Mouse (Mus musculus) liver, postnatal 0 days (tissue): ENCODE results near the gene Syn3. TPM values are rescaled to one million over a fixed set of nuclear protein-coding genes. Genes with fewer than 3 reads are reported as not detected.

Source experiments
- ATAC-seq: fragments of 200-750 bp; cut with Nextera tagmentation; 2 replicates; pipeline ENCODE4 v1.8.0; 2017; ENCODE audit warnings: mild to moderate bottlenecking, moderate library complexity
- DNase-seq: peaks from one replicate; pipeline ENCODE4 v3.0.0-alpha.2; 2016
- H3K27ac ChIP-seq: fragments of 300-500 bp; sonication (generic); 2 replicates; pipeline ENCODE4 v1.5.1; 2014; ENCODE audit warnings: antibody characterized with exemption, moderate library complexity, mild to moderate bottlenecking, low read depth
- H3K27me3 ChIP-seq: fragments of 300-500 bp; sonication (generic); 2 replicates; pipeline ENCODE4 v1.6.1; 2014; ENCODE audit warnings: low read length, control low read depth, mixed read lengths; ENCODE audit not compliant: insufficient read depth
- H3K36me3 ChIP-seq: fragments of 300-500 bp; sonication (generic); replicated peaks from 2 replicates; pipeline ENCODE4 v1.6.1; 2014; ENCODE audit warnings: mild to moderate bottlenecking, control low read depth, low read length, moderate library complexity, mixed read lengths; ENCODE audit not compliant: insufficient read depth
- H3K4me1 ChIP-seq: fragments of 300-500 bp; sonication (generic); 2 replicates; pipeline ENCODE4 v1.6.1; 2014; ENCODE audit warnings: antibody characterized with exemption, mild to moderate bottlenecking, control low read depth; ENCODE audit not compliant: insufficient read depth
- H3K4me2 ChIP-seq: fragments of 300-500 bp; sonication (generic); 2 replicates; pipeline ENCODE4 v1.6.1; 2014; ENCODE audit warnings: low read depth, mild to moderate bottlenecking, low read length, moderate library complexity, mixed read lengths
- H3K4me3 ChIP-seq: fragments of 300-500 bp; sonication (generic); 2 replicates; pipeline ENCODE4 v1.5.1; 2014; ENCODE audit warnings: low read depth, low read length
- H3K9ac ChIP-seq: fragments of 300-500 bp; sonication (generic); replicated peaks from 2 replicates; pipeline ENCODE4 v1.6.1; 2014; ENCODE audit warnings: mild to moderate bottlenecking, moderate library complexity
- H3K9me3 ChIP-seq: fragments of 300-500 bp; sonication (generic); 2 replicates; pipeline ENCODE4 v1.6.1; 2016; ENCODE audit warnings: mild to moderate bottlenecking, control low read depth, low read length, mixed read lengths
- CTCF ChIP-seq: sonication (generic); IDR thresholded peaks from 2 replicates; pipeline ENCODE4 v1.5.1; 2016; ENCODE audit warnings: antibody characterized with exemption, low read depth
- EP300 ChIP-seq: IDR thresholded peaks from 2 replicates; pipeline ENCODE4 v1.6.1; 2016; ENCODE audit warnings: antibody characterized with exemption, low read depth, mild to moderate bottlenecking
- WGBS: fragments of 180-500 bp; shearing (Covaris S2); extraction: QIAGEN DNeasy Blood & Tissue Kit; methylation state at CpG from one replicate; pipeline ENCODE4 v1.1.7; 2014; ENCODE audit not compliant: insufficient replicate concordance; 5-methylcytosine and 5-hydroxymethylcytosine counted together
- polyA plus RNA-seq: library from polyadenylated mRNA; unstranded; fragments of >200 nt; fragmentation: Nextera tagmentation; extraction: Ambion mirVana; gene quantifications from 2 replicates; pipeline ENCODE4 v1.2.1, GENCODE M21; 2015

Syn3 gene
- polyA plus RNA-seq, 1 experiment from 2014 or later, result 0.25 TPM

DNA sequence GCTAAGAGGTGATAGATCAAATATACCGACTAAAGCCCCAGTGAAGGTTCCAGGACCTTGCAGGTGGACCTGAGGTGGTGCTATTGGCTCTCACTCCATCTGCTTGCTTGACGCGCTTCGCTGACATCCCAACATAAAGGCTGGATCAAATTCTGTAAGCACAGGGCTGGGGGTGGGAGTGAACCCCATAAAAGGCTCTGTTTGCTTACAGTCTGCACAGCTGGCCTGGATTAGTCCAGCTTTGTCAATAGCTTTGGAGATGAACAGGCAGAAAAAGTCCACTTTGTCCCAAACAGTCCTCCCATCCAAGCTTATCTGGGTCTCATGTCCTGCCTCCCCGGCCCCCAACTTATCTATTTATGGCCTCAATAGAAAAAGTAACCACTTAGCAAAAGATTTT, 347.3 kb downstream of the Syn3 start:
- ATAC-seq, result no peak
- H3K9me3 ChIP-seq, result no peaks in the 10 kb centered on the region
- TF ChIP-seq CTCF, result no peak
- TF ChIP-seq EP300, result no peak
- 64% methylated on average over 5 of the region's 5 CpGs for WGBS
- H3K27me3 ChIP-seq, result no peaks in the 10 kb centered on the region
- H3K4me2 ChIP-seq, result no peak overlapping the region
- no peaks in the 10 kb centered on the region for H3K36me3 ChIP-seq
- no peak overlapping the region for H3K4me3 ChIP-seq
- no peak for DNase-seq
- no peak overlapping the region for H3K9ac ChIP-seq
- H3K27ac ChIP-seq, result no peak overlapping the region
- no peaks in the 10 kb centered on the region for H3K4me1 ChIP-seq

DNA sequence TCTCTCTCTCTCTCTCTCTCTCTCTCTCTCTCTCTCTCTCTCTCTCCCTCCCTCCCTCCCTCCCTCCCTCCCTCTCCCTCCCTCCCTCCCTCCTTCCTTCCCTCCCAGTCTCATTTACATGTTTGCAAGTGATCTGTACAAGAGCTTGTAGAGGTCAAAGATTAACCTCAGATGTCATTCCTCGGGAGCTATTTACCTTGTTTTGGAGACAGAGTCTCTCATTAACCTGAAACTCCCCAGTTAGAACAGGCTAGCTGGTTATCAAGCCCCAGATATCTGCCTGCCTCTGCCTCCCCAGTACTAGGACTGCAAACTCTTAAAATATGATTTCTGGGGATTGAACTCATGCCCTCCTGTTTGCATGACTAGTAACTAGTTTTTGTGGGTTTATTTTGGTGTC, 348.6 kb downstream of the Syn3 start:
- WGBS, result 38% methylated on average over 1 of the region's 1 CpGs
- DNase-seq (no peak), ATAC-seq (no peak)
- Histone ChIP-seq H3K4me2 (no peak overlapping the region), H3K36me3 (no peaks in the 10 kb centered on the region), H3K27ac (no peak overlapping the region), H3K9ac (no peak overlapping the region), H3K27me3 (no peaks in the 10 kb centered on the region), H3K9me3 (no peaks in the 10 kb centered on the region), H3K4me1 (no peaks in the 10 kb centered on the region), H3K4me3 (no peak overlapping the region)
- no peak for TF ChIP-seq CTCF
- TF ChIP-seq EP300, result no peak

GRCm38 (mm10) chr10:86149029-86149818, 349.5 kb downstream of the Syn3 start:
- ATAC-seq (no peak), DNase-seq (no peak)
- Histone ChIP-seq H3K4me3 (no peak overlapping the region), H3K9me3 (no peaks in the 10 kb centered on the region), H3K4me2 (no peak overlapping the region), H3K9ac (no peak overlapping the region), H3K27ac (no peak overlapping the region), H3K4me1 (no peaks in the 10 kb centered on the region), H3K36me3 (no peaks in the 10 kb centered on the region), H3K27me3 (no peaks in the 10 kb centered on the region)
- no peak for TF ChIP-seq EP300
- TF ChIP-seq CTCF, result no peak
- 68% methylated on average over 3 of the region's 3 CpGs for WGBS

GRCm38 (mm10) chr10:86139061-86139681, 359.5 kb downstream of the Syn3 start:
- no peak for DNase-seq
- peak; percentile 47; the same call in 1 of the 2 replicates for ATAC-seq
- 33% methylated on average over 8 of the region's 8 CpGs for WGBS

GRCm38 (mm10) chr10:86137589-86138173, 361.0 kb downstream of the Syn3 start:
- Histone ChIP-seq H3K4me2 (no peak overlapping the region), H3K27ac (no peak overlapping the region), H3K27me3 (no peaks in the 10 kb centered on the region), H3K4me3 (no peak overlapping the region), H3K9ac (no peak overlapping the region), H3K4me1 (peaks cover 5% of the 10 kb centered on the region; the same call in 1 of the 2 replicates), H3K9me3 (no peaks in the 10 kb centered on the region), H3K36me3 (no peaks in the 10 kb centered on the region)
- whole genome bisulfite sequencing, result 61% methylated on average over 5 of the region's 5 CpGs
- DNase-seq (no peak), ATAC-seq (no peak)
- TF ChIP-seq CTCF (no peak), EP300 (no peak)

More at GRCm38 (mm10) chr10:86139061-86139681, 359.5 kb downstream of the Syn3 start:
- no peak overlapping the region for H3K4me2 ChIP-seq
- no peak overlapping the region for H3K27ac ChIP-seq
- TF ChIP-seq EP300, result peak; percentile 46; the same call in 1 of the 2 replicates
- no peak for TF ChIP-seq CTCF
- H3K9me3 ChIP-seq, result no peaks in the 10 kb centered on the region
- no peaks in the 10 kb centered on the region for H3K36me3 ChIP-seq
- H3K27me3 ChIP-seq, result no peaks in the 10 kb centered on the region
- peaks cover 5% of the 10 kb centered on the region; the same call in 1 of the 2 replicates for H3K4me1 ChIP-seq
- no peak overlapping the region for H3K4me3 ChIP-seq
- H3K9ac ChIP-seq, result no peak overlapping the region

DNA sequence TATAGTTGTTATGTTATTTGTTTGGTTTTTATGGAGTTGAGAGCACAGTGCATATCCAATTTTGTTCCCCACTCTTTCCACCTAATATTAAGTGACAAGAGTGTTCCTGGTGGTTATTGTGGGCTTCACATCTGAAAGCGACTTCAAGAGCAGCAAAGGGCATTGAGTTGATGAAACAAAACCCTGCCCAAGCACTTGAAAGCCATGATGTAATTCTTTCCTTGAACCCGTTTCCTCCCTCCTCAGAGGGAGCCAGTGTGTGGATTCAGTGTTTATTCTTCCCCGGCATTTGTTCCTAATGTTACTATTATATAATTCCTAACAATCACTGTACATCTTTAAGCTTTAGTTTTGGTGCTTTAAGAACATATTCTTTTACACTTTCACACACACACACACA, 361.6 kb downstream of the Syn3 start:
- no peak overlapping the region for H3K4me2 ChIP-seq
- peaks cover 5% of the 10 kb centered on the region; the same call in 1 of the 2 replicates for H3K4me1 ChIP-seq
- 63% methylated on average over 3 of the region's 3 CpGs for WGBS
- no peak for ATAC-seq
- no peaks in the 10 kb centered on the region for H3K27me3 ChIP-seq
- DNase-seq, result no peak
- H3K4me3 ChIP-seq, result no peak overlapping the region
- no peak overlapping the region for H3K9ac ChIP-seq
- no peak for TF ChIP-seq EP300
- TF ChIP-seq CTCF, result no peak
- H3K27ac ChIP-seq, result no peak overlapping the region
- H3K36me3 ChIP-seq, result no peaks in the 10 kb centered on the region
- H3K9me3 ChIP-seq, result no peaks in the 10 kb centered on the region
